Mouse (Mus musculus) gonadal fat pad, adult 2 months (tissue): Measurements from ENCODE around the gene Fbxo5. TPM values are rescaled to one million over a fixed set of nuclear protein-coding genes. Genes with fewer than 3 reads are reported as not detected.
A peak's percentile ranks its signal among the peaks of the same experiment; 100 is the strongest.

ENCODE experiments used
- DNase-seq: peaks from one replicate; pipeline ENCODE4 v3.0.0-alpha.2; 2012; ENCODE audit warnings: low read depth
- polyA plus RNA-seq: library from polyadenylated mRNA; depleted of rRNA; stranded (reverse); fragments of >200 nt; gene quantifications from 2 replicates; pipeline ENCODE4 v1.2.3, GENCODE M21; 2012; rRNA removed

Gene Fbxo5
- 1.00 and 2.6 TPM in 2 replicates for polyA plus RNA-seq

- peak; percentile 82 for DNase-seq
Measured at GRCm38 (mm10) chr10:5805243-5805730, at the start of gene Fbxo5. Gene Fbxo5 (minus strand): TSS chr10:5805600.

GRCm38 (mm10) chr10:5853290-5853868 is 48.0 kb upstream of the Fbxo5 start:
- DNase-seq: no peak

GRCm38 (mm10) chr10:5846939-5847338 is 41.5 kb upstream of the Fbxo5 start:
- no peak for DNase-seq

- DNase-seq: no peak
Measured at GRCm38 (mm10) chr10:5841369-5841768, 36.0 kb upstream of the Fbxo5 start.

GRCm38 (mm10) chr10:5826336-5827025 is 21.1 kb upstream of the Fbxo5 start:
- no peak for DNase-seq

GRCm38 (mm10) chr10:5824779-5825178 is 19.4 kb upstream of the Fbxo5 start:
- no peak for DNase-seq

- peak; percentile 91 for DNase-seq
Measured at GRCm38 (mm10) chr10:5823740-5824491, 18.5 kb upstream of the Fbxo5 start, which contains the start of gene Mtrf1l. Gene Mtrf1l (minus strand): TSS chr10:5823910.

- DNase-seq: no peak
Measured at GRCm38 (mm10) chr10:5823291-5823739, 17.9 kb upstream of the Fbxo5 start.

GRCm38 (mm10) chr10:5818772-5819171 is 13.4 kb upstream of the Fbxo5 start:
- no peak for DNase-seq

GRCm38 (mm10) chr10:5815968-5816367 is 10.6 kb upstream of the Fbxo5 start:
- DNase-seq: no peak

GRCm38 (mm10) chr10:5813724-5814123 is 8.3 kb upstream of the Fbxo5 start:
- DNase-seq: no peak

GRCm38 (mm10) chr10:5807683-5808082 is 2.3 kb upstream of the Fbxo5 start:
- no peak for DNase-seq

- no peak for DNase-seq
Measured at GRCm38 (mm10) chr10:5806996-5807395, 1.6 kb upstream of the Fbxo5 start.

- no peak for DNase-seq
Measured at GRCm38 (mm10) chr10:5806416-5806815, 1.0 kb upstream of the Fbxo5 start.

- DNase-seq: peak; percentile 67
Measured at GRCm38 (mm10) chr10:5805731-5806307, 419 bp upstream of the Fbxo5 start.

GRCm38 (mm10) chr10:5804691-5805156 is 676 bp downstream of the Fbxo5 start:
- DNase-seq: no peak

GRCm38 (mm10) chr10:5803739-5804138 is 1.7 kb downstream of the Fbxo5 start:
- DNase-seq: no peak

- DNase-seq: no peak
Measured at GRCm38 (mm10) chr10:5802866-5803265, 2.5 kb downstream of the Fbxo5 start.

GRCm38 (mm10) chr10:5800490-5800889 is 4.9 kb downstream of the Fbxo5 start:
- no peak for DNase-seq

GRCm38 (mm10) chr10:5798069-5798468 is 7.3 kb downstream of the Fbxo5 start:
- no peak for DNase-seq

GRCm38 (mm10) chr10:5790657-5791056 is 14.7 kb downstream of the Fbxo5 start:
- DNase-seq: no peak

- no peak for DNase-seq
Measured at GRCm38 (mm10) chr10:5786923-5787322, 18.5 kb downstream of the Fbxo5 start.
